Mouse (Mus musculus) embryonic fibroblast, embryonic 13.5 days (primary cell): Measurements from ENCODE around the gene Thap3.

Source experiments
- CTCF ChIP-seq: IDR thresholded peaks from 2 replicates; pipeline ENCODE4 v1.5.1; 2011; ENCODE audit warnings: mild to moderate bottlenecking, control low read depth, low read length, moderate library complexity, borderline replicate concordance; ENCODE audit not compliant: insufficient read depth
- POLR2A ChIP-seq: IDR thresholded peaks from 2 replicates; pipeline ENCODE4 v1.6.1; 2011; ENCODE audit warnings: low read depth, mild to moderate bottlenecking, control low read depth, low read length, moderate library complexity

- no peak for TF ChIP-seq CTCF
- TF ChIP-seq POLR2A: no peak
Measured at GRCm38 (mm10) chr4:151960513-151960854, 28.3 kb downstream of the Thap3 start.
